Mouse (Mus musculus) bone marrow, adult 2 months (tissue): ENCODE results near the gene Nampt. TPM values are rescaled to one million over a fixed set of nuclear protein-coding genes. Genes with fewer than 3 reads are reported as not detected.

Source experiments
- H3K27ac ChIP-seq: fragments of 200-500 bp; 2 replicates; pipeline ENCODE4 v1.5.1; 2012; ENCODE audit warnings: low read depth, mild to moderate bottlenecking, control low read depth, inconsistent platforms, low read length; ENCODE audit not compliant: control insufficient read depth, poor library complexity, insufficient read depth
- H3K4me1 ChIP-seq: fragments of 200-500 bp; 2 replicates; pipeline ENCODE4 v1.6.1; 2011; ENCODE audit warnings: low read length; ENCODE audit not compliant: control insufficient read depth, insufficient read depth
- H3K4me3 ChIP-seq: fragments of 200-500 bp; replicated peaks from 2 replicates; pipeline ENCODE3; 2011; ENCODE audit warnings: mild to moderate bottlenecking, low read depth, low read length, control low read depth; ENCODE audit not compliant: control insufficient read depth
- CTCF ChIP-seq: fragments of 200-500 bp; IDR thresholded peaks from 2 replicates; pipeline ENCODE4 v1.5.1; 2011; ENCODE audit warnings: low read length, control low read depth; ENCODE audit not compliant: control insufficient read depth, insufficient read depth
- POLR2A ChIP-seq: fragments of 200-500 bp; IDR thresholded peaks from 2 replicates; pipeline ENCODE4 v1.6.1; 2011; ENCODE audit warnings: low read depth, mild to moderate bottlenecking, control low read depth, low read length, borderline replicate concordance; ENCODE audit not compliant: control insufficient read depth
- WGBS: fragments of 180-500 bp; shearing (Covaris S2); methylation state at CpG from one replicate; pipeline ENCODE4 v1.1.7; 2018; 5-methylcytosine and 5-hydroxymethylcytosine counted together
- polyA plus RNA-seq: library from polyadenylated mRNA; stranded (reverse); fragments of >200 nt; gene quantifications from 2 replicates; pipeline ENCODE4 v1.2.4, GENCODE M21; 2011; ENCODE audit warnings: low replicate concordance; ENCODE audit not compliant: missing spikeins, insufficient read depth, insufficient read length

The Nampt gene
- polyA plus RNA-seq, 1 experiment: 22.4 TPM

- Histone ChIP-seq H3K4me1 (peaks cover 2% of the 10 kb centered on the region), H3K4me3 (peak overlapping the region; percentile 94), H3K27ac (peak overlapping the region; percentile 92)
- WGBS: under 1% methylated on average over 80 of the region's 80 CpGs
- TF ChIP-seq CTCF: 0 out of 2 replicates have a peak, but pooled peaks have one; percentile 0
- TF ChIP-seq POLR2A: peak; percentile 76
Observed at GRCm38 (mm10) chr12:32819823-32820605, 669 bp downstream of the Nampt start.

- under 1% methylated on average over 46 of the region's 49 CpGs for WGBS
- Histone ChIP-seq H3K27ac (peak overlapping the region; percentile 92), H3K4me3 (peak overlapping the region; percentile 94), H3K4me1 (peaks cover 2% of the 10 kb centered on the region)
- TF ChIP-seq POLR2A: no peak
- no peak for TF ChIP-seq CTCF
Observed at GRCm38 (mm10) chr12:32820688-32821503, 1.6 kb downstream of the Nampt start.

- Histone ChIP-seq H3K4me1 (no peaks in the 10 kb centered on the region; the same call in 1 of the 2 replicates), H3K4me3 (peak overlapping the region; percentile 37), H3K27ac (no peak overlapping the region)
- TF ChIP-seq POLR2A (no peak), CTCF (no peak)
- WGBS: 43% methylated on average over 2 of the region's 2 CpGs
Observed at GRCm38 (mm10) chr12:32821504-32822011, 2.2 kb downstream of the Nampt start.

GRCm38 (mm10) chr12:32822066-32822465 is 2.7 kb downstream of the Nampt start:
- no peak overlapping the region for H3K4me3 ChIP-seq
- 79% methylated on average over 4 of the region's 4 CpGs for WGBS
- TF ChIP-seq CTCF (no peak), POLR2A (no peak)
- H3K4me1 ChIP-seq: no peaks in the 10 kb centered on the region; the same call in 1 of the 2 replicates
- no peak overlapping the region for H3K27ac ChIP-seq

DNA sequence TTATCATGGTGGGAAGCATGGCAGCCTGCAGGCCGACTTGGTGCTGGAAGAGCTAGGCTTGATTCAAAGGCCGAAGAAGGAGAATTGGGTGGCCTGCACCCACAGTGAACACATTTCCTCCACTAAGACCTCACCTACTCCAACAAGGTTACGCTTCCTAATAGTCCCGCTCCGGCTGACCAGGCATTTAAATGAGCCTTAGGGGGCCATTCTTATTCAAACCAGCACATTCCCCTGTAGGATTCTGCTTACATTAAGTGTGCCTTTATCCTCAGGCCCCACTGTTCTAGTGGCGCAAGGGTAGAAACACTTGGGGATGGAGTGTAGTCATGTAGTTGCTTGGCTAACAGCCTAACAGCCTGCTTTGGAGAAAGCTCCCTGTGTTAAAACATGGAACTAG is 5.2 kb downstream of the Nampt start:
- H3K4me1 ChIP-seq: no peaks in the 10 kb centered on the region; the same call in 1 of the 2 replicates
- no peak for TF ChIP-seq CTCF
- no peak for TF ChIP-seq POLR2A
- H3K4me3 ChIP-seq: no peak overlapping the region
- WGBS: 90% methylated on average over 6 of the region's 6 CpGs
- no peak overlapping the region for H3K27ac ChIP-seq

- TF ChIP-seq POLR2A (no peak), CTCF (peak; percentile 83)
- no peaks in the 10 kb centered on the region; the same call in 1 of the 2 replicates for H3K4me1 ChIP-seq
- 8% methylated on average over 3 of the region's 3 CpGs for WGBS
- no peak overlapping the region for H3K4me3 ChIP-seq
- no peak overlapping the region for H3K27ac ChIP-seq
Observed at GRCm38 (mm10) chr12:32826971-32827370, 7.6 kb downstream of the Nampt start.

- 17% methylated on average over 8 of the region's 8 CpGs for WGBS
- no peak overlapping the region for H3K4me3 ChIP-seq
- H3K27ac ChIP-seq: 0 out of 2 replicates have a peak overlapping the region, but pooled peaks have one; percentile 1
- no peaks in the 10 kb centered on the region; the same call in 1 of the 2 replicates for H3K4me1 ChIP-seq
- TF ChIP-seq CTCF: no peak
- TF ChIP-seq POLR2A: no peak
Observed at GRCm38 (mm10) chr12:32828137-32828760, 8.9 kb downstream of the Nampt start.
